Mouse (Mus musculus) testis, postnatal 14 days (tissue): Measurements from ENCODE around the gene Atad5.
"Not testable (repeated sequence)": the region's sequence is repeated elsewhere in the genome, so short reads cannot be mapped to it uniquely, and the experiment has no call there.

Source experiments
- DNase-seq: peaks from one replicate; pipeline ENCODE4 v3.0.0; 2021; ENCODE audit warnings: low spot score

Gene Atad5

DNA sequence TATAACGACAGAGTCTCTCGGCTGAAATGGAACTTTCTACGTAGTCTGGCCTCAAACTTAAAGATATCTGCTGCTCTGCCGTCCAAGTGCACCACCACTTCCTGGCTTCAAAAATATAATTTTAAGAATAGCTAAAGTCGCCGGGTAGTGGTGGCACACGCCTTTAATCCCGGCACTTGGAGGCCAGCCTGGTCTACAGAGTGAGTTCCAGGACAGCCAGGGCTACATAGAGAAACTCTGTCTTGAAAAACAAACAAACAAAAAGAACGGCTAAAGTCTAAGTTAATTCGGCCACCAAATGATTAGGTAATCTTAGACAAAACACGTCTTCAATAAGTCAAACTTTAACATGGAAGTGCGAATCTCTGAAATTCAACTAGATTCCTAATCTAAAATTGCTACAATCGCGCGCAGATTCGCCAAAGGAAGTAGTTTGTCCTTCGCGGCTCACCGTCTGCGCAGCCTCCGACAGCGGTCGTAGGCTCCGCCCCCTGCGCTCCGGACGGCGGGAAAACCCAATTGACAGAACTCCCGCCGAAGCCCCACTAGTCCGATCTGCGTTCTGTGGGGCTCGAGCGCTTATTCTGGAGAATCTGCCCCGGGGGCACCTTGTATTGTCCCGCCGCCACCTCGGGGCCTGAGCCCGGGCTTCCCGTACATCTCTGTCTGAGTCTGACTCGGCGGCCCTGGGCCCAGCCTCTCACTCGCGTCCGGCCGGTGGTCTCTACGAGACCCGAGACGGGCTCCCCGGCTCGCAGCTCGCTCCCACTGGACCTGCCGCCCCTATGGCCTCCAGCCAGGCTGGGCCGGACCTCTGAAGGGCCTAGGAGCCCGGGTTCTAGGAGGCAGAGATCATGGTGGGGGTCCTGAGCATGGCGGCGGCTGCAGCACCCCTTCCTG, at the start of gene Atad5:
Atad5 (plus strand) TSS at position 484 of the 900 bp plus-strand sequence.
- DNase-seq = peak; percentile 92

- DNase-seq = no peak
These were observed 46.4 kb upstream of the Atad5 start for GRCm38 (mm10) chr11:80042615-80043418.

DNA sequence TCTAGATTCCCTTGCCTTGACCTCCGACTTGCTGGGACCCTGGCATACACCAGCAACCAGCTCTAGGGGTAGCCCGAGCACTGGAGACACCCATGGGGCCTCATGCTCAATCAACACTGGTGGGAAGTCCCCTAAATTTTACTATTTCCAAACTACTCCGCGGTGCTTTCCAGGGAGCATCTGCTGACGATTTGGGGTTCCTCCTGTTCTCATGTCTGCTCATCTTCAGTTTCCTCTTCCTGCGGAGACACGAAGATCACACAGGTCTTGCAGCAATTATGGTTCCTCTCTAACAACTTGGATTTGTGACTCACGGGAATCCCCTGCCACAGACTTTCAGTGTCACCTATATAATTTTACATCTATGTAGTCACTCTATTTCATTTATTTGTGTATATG, 45.8 kb upstream of the Atad5 start:
- DNase-seq = no peak

- DNase-seq = no peak
These were observed 42.3 kb upstream of the Atad5 start for GRCm38 (mm10) chr11:80046856-80047255.

DNA sequence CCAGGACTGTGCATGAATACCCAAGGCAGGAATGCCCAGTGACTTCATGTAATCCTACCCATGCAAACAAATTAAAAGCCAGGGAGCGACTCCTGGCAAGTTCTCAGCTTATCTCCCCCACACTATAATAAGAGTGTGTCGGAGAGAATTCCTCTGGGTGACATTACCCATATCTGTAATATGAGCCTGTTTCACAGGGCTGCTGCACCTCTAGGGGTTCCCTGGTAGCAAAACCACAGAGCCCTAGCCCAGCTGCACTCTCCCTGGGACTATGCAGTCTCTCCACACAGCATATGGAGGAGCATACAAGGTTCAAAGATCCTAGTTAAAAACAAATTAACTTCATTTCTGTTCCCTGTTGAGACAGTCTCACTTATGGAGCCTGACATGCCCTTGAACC, 39.1 kb upstream of the Atad5 start:
- no peak for DNase-seq

GRCm38 (mm10) chr11:80052456-80052855, 36.7 kb upstream of the Atad5 start:
- no peak for DNase-seq

DNA sequence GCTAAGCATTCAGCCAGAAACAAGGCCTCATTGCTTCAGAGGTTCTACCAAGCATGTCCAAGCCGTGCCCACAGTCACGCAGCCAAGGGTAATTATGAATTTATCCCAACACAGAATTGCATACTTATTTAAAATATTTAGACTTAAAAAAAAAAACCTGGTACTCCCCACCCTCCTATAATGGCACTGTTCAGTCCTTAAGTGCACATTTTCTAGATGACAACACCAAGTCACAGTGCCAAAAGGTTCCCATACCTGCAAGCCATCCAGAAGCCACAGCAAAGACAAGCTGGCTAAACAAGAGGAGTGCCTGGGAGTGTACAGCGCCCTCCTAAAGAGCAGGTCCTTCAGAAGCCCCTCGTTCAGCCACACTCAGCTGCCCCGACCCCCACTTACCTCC, 36.0 kb upstream of the Atad5 start:
- no peak for DNase-seq

GRCm38 (mm10) chr11:80054659-80055058, 34.5 kb upstream of the Atad5 start:
- DNase-seq = no peak

DNA sequence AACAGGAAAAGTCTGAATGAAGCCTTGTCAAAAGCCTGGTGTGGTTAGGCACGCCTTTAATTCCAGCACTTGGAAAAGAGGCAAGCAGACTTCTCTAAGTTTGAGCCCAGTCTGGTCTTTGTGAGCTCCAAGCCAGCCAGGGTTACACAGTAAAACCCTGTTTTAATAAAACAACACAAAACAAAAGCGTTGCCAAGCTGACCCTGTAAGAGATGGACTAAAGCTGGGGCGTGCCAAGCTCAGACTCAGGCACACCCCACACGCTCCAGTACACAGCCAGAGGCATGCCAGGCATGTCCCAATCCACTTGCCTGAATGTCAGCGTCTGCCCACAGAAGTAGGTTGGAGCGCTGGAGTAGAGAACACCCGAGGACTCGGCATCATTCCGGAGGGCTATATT, 33.1 kb upstream of the Atad5 start:
- no peak for DNase-seq

- peak; percentile 67 for DNase-seq
These were observed 27.0 kb upstream of the Atad5 start for GRCm38 (mm10) chr11:80062159-80062558.

- not testable (repeated sequence) for DNase-seq
These were observed 22.8 kb upstream of the Atad5 start for GRCm38 (mm10) chr11:80066373-80066772.

- DNase-seq = no peak
These were observed 21.6 kb upstream of the Atad5 start for GRCm38 (mm10) chr11:80067558-80067957.

DNA sequence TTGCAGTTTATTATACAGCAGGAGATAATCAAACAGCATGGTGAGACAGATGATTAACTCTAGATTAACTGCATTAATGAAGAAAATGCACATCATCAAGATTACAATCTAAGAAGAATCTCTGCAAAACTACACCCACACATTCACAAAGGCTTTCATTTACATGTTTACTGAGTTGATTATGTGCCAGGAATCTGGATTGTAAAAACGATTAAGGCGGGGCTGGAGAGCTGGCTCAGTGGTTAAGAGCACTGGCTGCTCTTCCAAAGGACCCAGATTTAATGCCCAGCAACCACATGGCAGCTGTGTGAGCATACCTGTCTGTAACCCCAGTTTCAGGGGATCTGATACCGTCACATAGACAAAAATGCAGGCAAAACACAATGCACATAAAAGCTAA, 19.4 kb upstream of the Atad5 start:
- DNase-seq = no peak

- no peak for DNase-seq
These were observed 18.2 kb upstream of the Atad5 start for GRCm38 (mm10) chr11:80071039-80071438.

DNA sequence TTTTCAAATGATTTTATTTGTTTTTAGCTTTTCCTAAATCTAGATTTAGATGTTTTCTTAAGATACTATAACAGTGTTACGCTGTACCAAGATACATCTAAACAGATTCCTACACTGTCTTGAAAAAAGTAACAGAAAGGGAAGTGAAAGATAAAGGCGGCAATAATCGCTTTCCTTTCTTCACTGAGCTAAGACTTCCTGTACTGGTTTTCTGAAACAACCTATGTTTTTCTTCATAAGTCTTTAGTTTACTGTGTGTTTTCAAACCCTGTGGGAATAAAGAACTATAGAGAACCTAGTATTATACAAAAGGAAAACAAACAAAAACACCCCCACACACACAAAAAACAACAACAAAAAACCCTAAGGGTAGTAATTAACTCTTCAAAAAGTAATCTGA, 16.8 kb upstream of the Atad5 start:
- DNase-seq = no peak

DNA sequence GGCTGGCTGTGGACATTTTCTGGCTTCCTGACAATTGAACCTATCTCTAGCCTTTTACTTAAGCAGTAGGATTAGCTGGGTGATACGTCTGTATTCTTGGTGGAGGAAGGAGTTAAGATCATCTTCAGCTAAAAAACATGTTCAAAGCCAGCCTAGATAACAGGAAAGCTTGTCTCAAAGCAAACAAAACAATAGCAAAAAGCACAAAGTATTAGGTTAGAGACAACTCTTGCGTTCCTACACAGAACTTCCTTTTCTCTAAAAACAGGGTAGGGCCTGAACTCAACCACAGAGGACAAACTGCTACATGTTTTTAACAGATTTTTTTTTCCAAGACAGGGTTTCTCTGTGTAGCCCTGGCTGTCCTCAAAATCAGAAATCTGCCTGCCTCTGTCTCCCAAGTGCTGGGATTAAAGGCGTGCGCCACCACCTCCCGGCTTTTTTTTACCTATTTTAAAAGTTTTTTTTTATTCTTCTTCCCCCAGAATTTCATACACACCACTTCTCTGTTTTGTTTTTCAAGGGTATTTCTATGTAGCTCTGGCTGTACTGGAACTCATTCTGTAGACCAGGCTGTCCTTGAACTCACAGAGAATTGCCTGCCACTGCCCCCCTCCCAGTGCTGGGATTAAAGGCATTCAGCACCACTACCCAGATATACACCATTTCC, 13.5 kb upstream of the Atad5 start:
- no peak for DNase-seq

DNA sequence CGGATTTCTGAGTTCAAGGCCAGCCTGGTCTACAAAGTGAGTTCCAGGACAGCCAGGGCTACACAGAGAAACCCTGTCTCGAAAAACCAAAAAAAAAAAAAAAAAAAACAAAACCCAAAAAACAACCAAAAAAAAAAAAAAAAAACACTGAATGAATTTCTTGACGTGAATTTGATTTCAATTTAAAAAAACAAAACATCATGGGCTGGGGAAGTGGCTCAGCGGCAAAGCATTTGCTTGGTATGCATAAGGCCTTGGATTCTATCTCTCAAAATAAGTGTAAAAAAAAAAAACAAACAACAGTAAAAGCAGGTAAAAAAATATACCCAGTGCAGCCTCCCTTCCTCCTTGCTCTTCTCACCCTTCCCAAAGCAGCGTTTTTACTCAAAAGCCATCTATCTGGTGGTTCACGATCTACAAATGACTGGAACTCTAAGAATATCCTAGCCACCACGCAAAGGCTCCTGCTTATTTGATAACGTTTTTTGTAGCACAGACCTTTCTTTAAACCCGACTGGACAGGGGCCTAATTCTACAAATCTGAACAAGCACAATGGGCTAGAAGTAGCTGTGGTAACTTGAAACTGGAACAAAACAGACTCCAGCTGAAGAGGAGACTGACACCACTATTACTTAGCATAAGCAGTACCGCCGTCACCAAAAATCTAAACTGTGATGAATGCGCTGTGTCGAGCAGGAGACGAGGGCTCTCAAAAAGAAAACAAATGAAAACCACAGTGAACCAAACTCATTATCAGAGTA, 11.2 kb upstream of the Atad5 start:
- DNase-seq = no peak

DNA sequence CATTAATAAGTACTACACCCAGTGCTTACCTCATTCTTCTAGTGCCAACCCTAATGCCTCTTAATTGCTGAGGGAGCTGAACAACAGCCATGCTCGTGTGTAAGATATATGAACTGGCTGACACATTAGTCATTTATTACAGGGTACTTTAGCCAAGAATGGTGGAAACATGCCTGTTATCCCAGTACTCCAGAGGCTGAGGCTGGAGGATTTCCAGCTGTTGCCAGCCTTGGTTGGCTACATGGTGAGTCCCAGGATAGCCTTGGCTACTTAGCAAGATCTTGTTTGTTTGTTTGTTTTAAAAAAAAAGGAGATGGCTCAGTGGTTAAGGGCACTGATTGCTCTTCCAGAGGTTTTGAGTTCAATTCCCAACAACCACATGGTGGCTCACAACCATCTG, 10.4 kb upstream of the Atad5 start:
- no peak for DNase-seq

- no peak for DNase-seq
These were observed 9.4 kb upstream of the Atad5 start for GRCm38 (mm10) chr11:80079751-80080150.

- no peak for DNase-seq
These were observed 8.8 kb upstream of the Atad5 start for GRCm38 (mm10) chr11:80080381-80080825.

DNA sequence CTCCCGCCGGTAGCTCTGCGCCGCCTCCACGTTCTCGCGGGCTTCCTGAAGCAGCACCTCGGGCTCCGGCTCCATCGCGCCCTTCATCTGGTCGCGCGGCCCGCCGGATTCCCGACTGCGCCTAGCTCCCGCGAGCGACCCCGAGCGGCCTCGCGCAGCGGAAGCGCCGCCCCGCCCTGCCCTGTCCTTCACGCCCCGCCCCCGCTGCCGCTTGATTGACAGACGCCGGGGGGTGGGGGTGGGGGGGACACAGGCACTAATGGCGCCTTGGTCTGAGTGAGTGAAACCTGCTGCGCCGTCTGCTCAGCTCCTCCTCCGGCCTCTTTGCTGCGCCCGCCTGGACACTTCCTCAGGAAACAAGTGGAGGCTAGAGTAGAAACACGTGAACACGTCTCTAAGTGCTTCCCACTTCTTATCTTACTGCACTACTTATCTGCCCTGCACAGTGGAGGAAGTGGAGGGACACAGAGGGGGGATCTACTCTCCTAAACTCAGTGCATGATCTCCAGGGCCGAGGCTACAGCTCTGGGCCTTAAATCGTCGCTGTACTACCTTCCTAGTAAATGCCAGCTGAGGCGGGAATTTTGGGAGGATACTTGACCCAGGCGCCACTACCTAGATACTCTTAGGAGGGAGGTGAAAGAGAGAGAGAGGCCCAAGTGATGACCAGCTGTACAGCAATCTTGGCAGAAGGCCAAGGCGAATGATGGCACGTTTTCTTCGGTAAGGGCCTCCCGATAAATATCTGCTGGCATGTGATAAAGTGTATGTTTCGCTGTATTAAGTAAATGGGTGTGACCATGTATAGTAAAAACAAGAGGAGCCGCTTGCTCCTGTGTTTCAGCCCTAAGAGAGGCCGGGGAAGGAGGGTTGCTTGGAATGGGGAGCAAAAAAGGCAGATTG, 8.1 kb upstream of the Atad5 start, which contains the start of gene Crlf3:
Crlf3 (minus strand) TSS at position 166 of the 903 bp plus-strand sequence.
- peak; percentile 93 for DNase-seq
